Mouse (Mus musculus) layer of hippocampus, postnatal 25 days (tissue): ENCODE data around the gene Olfr1291-ps1. TPM values are rescaled to one million over a fixed set of nuclear protein-coding genes. Genes with fewer than 3 reads are reported as not detected.

Experiments
- DNase-seq, 2 experiments: peaks; one replicate each; pipeline ENCODE4 v3.0.0; 2022; ENCODE audit warnings: mixed read lengths in 2 of 2, low spot score in 1 of 2; ENCODE audit errors: extremely low spot score in 1 of 2
- total RNA-seq, 2 experiments: library from RNA; stranded (reverse); gene quantifications; 2 replicates each; pipeline ENCODE4 v1.2.3; 2021

Gene Olfr1291-ps1
- total RNA-seq, result not detected

DNA sequence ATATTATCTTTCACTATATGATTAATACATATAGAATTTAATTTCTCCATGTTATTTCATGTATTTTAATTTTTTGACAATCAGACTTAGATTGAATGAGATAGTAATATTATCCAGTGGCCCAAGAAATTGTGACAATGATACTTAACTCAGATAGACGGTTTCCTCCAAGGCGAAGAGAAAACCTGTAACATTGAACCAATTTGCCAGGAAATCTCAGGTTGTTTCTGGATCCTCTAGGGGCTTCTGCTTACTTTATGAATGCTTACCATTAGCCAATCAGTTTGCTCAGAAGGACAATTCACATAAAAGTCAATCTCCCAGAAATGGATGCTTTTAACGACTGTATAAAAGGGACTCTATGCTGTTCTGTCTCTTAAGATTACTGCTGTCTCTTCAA is at the start of gene Olfr1291-ps1:
TSS of gene Olfr1291-ps1 (plus strand) at position 301 of the 400 bp plus-strand sequence.
- no peak for DNase-seq

- no peak for DNase-seq
Measured at GRCm38 (mm10) chr2:111448842-111449241, 48.1 kb upstream of the Olfr1291-ps1 start, which contains the start of gene Olfr1287. TSS of gene Olfr1287 (plus strand) at chr2:111449142.

DNA sequence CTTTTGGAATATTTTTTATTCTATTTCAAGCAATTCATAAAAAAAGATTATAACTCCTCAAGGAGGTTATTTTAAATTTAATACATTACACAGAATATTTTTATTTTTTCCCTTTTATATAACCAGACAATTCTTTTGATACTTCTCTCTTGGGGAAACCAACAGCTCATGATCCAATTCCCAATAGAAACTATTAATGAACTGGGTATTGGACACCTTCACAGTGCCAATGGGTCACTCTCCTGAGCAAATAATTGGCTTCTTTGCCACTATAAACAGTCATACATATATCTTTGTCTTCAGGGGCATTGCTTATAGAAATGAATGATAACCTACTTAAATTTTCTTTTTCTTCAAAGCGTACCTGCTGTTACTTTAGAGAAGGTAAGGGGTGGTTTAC is 23.2 kb upstream of the Olfr1291-ps1 start, which contains the start of gene Olfr1288:
TSS of gene Olfr1288 (plus strand) at position 301 of the 400 bp plus-strand sequence.
- no peak for DNase-seq

DNA sequence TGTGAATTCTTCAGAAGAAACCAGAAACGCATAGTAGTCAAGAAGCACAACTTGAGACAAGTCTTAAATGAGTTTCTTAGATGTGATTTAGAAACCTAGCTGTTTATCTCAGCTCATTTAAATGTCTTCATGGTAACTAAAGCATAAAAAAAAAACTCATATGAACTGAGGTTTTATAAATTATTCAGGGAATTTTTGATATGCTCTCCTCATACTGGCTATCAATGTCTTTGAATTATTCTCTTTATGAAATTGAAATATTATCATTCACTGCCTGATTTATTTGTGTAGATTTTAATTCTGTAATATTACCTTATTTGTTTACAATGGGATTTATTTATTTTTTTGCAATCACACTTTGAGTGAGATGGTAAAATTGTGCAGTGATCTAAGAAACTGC is 16.5 kb upstream of the Olfr1291-ps1 start, which contains the start of gene Olfr1289:
TSS of gene Olfr1289 (plus strand) at position 301 of the 400 bp plus-strand sequence.
- no peak for DNase-seq

DNA sequence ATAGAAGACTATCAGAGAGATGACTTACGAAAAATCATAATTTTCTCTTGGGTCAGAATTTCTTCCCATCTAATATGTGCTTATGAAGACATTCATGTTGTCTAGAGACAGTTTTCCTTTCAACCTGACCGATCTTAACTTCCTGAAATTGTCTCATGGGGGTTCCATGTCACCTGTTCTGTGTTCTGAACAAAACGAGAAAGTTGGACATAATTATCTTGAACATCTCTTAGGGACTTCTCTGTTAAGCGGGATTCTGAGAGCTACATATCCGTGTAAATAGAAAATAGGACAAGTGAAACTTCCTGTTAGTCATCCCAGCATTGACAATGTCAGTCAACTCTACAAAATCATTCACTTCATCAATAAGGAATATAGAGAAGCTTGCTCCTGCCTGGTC is 3.3 kb upstream of the Olfr1291-ps1 start, which contains the start of gene Olfr1290:
TSS of gene Olfr1290 (minus strand) at position 101 of the 400 bp plus-strand sequence.
- no peak for DNase-seq

GRCm38 (mm10) chr2:111517451-111517850 is 20.5 kb downstream of the Olfr1291-ps1 start:
- DNase-seq, result no peak

DNA sequence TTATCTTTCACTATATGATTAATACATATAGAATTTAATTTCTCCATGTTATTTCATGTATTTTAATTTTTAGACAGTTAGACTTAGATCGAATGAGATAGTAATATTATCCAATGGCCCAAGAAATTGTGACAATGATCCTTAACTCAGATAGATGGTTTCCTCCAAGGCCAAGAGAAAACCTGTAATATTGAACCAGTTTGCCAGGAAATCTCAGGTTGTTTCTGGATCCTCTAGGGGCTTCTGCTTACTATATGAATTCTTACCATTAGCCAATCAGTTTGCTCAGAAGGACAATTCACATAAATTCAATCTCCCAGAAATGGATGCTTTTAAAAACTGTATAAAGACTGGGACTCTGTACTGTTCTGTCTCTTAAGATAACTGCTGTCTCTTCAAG is 27.9 kb downstream of the Olfr1291-ps1 start, which contains the start of gene Olfr1293-ps:
TSS of gene Olfr1293-ps (plus strand) at position 301 of the 400 bp plus-strand sequence.
- no peak for DNase-seq

DNA sequence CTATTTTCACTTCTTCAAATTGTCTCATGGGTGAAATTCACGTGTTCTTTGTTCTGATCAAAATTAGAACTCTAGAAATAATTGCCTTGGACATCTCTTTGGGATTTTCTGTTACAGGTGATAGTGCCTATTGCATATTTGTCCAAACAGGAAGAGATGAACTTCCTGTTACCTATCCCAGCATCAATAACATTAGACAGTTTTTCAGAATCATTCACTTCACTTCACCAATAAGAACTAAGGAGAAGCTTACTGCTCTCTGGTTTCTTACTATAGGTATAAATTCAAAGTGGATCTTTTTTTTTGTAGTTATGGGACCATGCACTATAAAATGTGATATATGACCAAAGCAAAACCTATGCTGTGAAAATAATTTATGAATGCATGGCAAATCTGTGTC is 43.2 kb downstream of the Olfr1291-ps1 start, which contains the start of gene Olfr1294:
TSS of gene Olfr1294 (minus strand) at position 101 of the 400 bp plus-strand sequence.
- DNase-seq, result no peak

Other genes starting within 250 kb of the Olfr1291-ps1 start
- gene Olfr1276, start 242.7 kb upstream of the Olfr1291-ps1 start, total RNA-seq, result not detected
- gene Olfr1277, start 223.1 kb upstream of the Olfr1291-ps1 start, total RNA-seq, result not detected
- not detected for gene Olfr1278, start 207.0 kb upstream of the Olfr1291-ps1 start, total RNA-seq
- gene Olfr1279, start 196.5 kb upstream of the Olfr1291-ps1 start, total RNA-seq, result not detected
- not detected for gene Olfr1280, start 183.2 kb upstream of the Olfr1291-ps1 start, total RNA-seq
- gene Olfr1281, start 170.7 kb upstream of the Olfr1291-ps1 start, total RNA-seq, result not detected
- gene Olfr1282, start 161.1 kb upstream of the Olfr1291-ps1 start, total RNA-seq, result not detected
- gene Olfr1283, start 130.4 kb upstream of the Olfr1291-ps1 start, total RNA-seq, result not detected
- not detected for gene Olfr1284, start 121.7 kb upstream of the Olfr1291-ps1 start, total RNA-seq
- not detected for gene Olfr1286, start 74.1 kb upstream of the Olfr1291-ps1 start, total RNA-seq
- gene Olfr1287, start 48.0 kb upstream of the Olfr1291-ps1 start, total RNA-seq, result not detected
- gene Olfr1288, start 23.1 kb upstream of the Olfr1291-ps1 start, total RNA-seq, result not detected
- gene Olfr1289, start 16.4 kb upstream of the Olfr1291-ps1 start, total RNA-seq, result not detected
- not detected for gene Olfr1290, start 3.4 kb upstream of the Olfr1291-ps1 start, total RNA-seq
- gene Olfr1293-ps, start 28.0 kb downstream of the Olfr1291-ps1 start, total RNA-seq, result not detected
- not detected for gene Olfr1294, start 43.1 kb downstream of the Olfr1291-ps1 start, total RNA-seq
- gene Olfr1295, start 72.5 kb downstream of the Olfr1291-ps1 start, total RNA-seq, result not detected
- gene Olfr1297, start 129.3 kb downstream of the Olfr1291-ps1 start, total RNA-seq, result not detected
- gene Olfr1298, start 152.0 kb downstream of the Olfr1291-ps1 start, total RNA-seq, result not detected
- gene Olfr1299, start 164.2 kb downstream of the Olfr1291-ps1 start, total RNA-seq, result not detected